Mouse (Mus musculus): ENCODE measurements around the gene Trim8.

DNA sequence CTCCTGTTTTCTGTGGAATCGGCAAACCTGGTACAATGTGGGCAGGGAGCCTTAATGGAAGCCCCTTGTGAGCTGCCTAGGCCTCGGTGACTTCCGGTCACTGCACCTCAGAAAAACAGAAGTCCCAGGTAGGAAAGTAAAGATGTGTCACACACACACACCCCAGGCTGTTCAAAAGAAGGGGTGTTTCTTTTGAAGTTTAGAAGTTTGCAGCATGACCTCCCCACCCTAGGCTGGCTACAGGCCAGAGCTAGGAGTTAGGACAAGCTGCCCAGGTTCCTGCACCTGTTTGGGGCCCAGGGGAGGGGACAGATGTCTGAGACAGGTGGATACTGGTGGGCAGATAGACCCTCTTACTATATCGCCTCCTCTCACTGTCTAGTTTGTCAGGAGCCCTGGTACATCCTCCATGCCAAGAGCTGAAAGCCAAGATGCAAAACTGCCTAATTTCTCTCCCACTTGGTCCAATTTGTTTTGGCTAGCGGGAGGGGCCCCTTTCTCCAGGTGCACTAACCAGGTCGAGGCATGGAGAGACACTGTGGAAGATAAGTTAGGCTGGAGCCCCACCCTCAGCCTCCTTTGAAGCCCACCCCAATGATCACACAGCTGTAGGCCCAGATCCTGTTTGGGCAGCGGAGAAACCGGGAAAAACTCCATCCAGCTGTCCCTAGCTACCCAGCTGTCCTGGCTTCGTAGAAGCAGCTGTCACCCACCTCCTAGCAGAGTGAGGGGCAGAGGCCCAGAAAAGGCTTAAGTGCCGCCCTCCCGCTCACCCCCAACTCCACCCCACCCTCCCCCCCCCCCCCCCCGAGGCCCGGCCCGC lies 16.2 kb downstream of the Trim8 start:
- TF ChIP-seq TAL1 (IDR thresholded peaks at IDR 0.05; ENCODE audit: low read length) (no peak), GATA1 (IDR thresholded peaks at IDR 0.05; ENCODE audit: low read length) (no peak)

All from erythroblast, embryonic 14.5 days (primary cell).